Mouse (Mus musculus) forebrain, embryonic 14.5 days (tissue): ENCODE measurements around the gene Zc3h10. TPM values are rescaled to one million over a fixed set of nuclear protein-coding genes. Genes with fewer than 3 reads are reported as not detected.
"Not testable (repeated sequence)": the region's sequence is repeated elsewhere in the genome, so short reads cannot be mapped to it uniquely, and the experiment has no call there.

Experiments
- ATAC-seq: fragments of 200-750 bp; cut with Nextera tagmentation; 2 replicates; pipeline ENCODE4 v1.8.0; 2017; ENCODE audit warnings: mild to moderate bottlenecking, moderate library complexity
- DNase-seq: peaks from one replicate; pipeline ENCODE4 v3.0.0-alpha.2; 2015; ENCODE audit warnings: low spot score
- H3K27ac ChIP-seq: fragments of 300-500 bp; sonication (generic); 2 replicates; pipeline ENCODE4 v1.5.1; 2014; ENCODE audit warnings: low read depth, mild to moderate bottlenecking, control low read depth, low read length, moderate library complexity
- H3K27me3 ChIP-seq: fragments of 300-500 bp; sonication (generic); replicated peaks from 2 replicates; pipeline ENCODE4 v1.6.1; 2014; ENCODE audit warnings: low read length, control low read depth, mixed read lengths; ENCODE audit not compliant: control insufficient read depth, insufficient read depth
- H3K36me3 ChIP-seq: fragments of 300-500 bp; sonication (generic); 2 replicates; pipeline ENCODE4 v1.6.1; 2014; ENCODE audit warnings: low read length, control low read depth; ENCODE audit not compliant: control insufficient read depth, insufficient read depth
- H3K4me1 ChIP-seq: fragments of 300-500 bp; sonication (generic); 2 replicates; pipeline ENCODE4 v1.6.1; 2014; ENCODE audit warnings: antibody characterized with exemption, low read length, control low read depth; ENCODE audit not compliant: control insufficient read depth, insufficient read depth
- H3K4me2 ChIP-seq: fragments of 300-500 bp; sonication (generic); 2 replicates; pipeline ENCODE4 v1.6.1; 2014; ENCODE audit warnings: mild to moderate bottlenecking, control low read depth, low read length
- H3K4me3 ChIP-seq: fragments of 300-500 bp; sonication (generic); 2 replicates; pipeline ENCODE4 v1.5.1; 2014; ENCODE audit warnings: low read depth, low read length, control low read depth
- H3K9ac ChIP-seq: fragments of 300-500 bp; sonication (generic); 2 replicates; pipeline ENCODE4 v1.6.1; 2014; ENCODE audit warnings: mild to moderate bottlenecking, low read length, control low read depth, moderate library complexity
- H3K9me3 ChIP-seq: fragments of 300-500 bp; sonication (generic); replicated peaks from 2 replicates; pipeline ENCODE4 v1.6.1; 2016; ENCODE audit warnings: low read length, control low read depth, mixed read lengths; ENCODE audit not compliant: control insufficient read depth
- WGBS: fragments of 180-500 bp; shearing (Covaris S2); extraction: QIAGEN DNeasy Blood & Tissue Kit; methylation state at CpG from one replicate; pipeline ENCODE4 v1.1.7; 2014; 5-methylcytosine and 5-hydroxymethylcytosine counted together
- polyA plus RNA-seq: library from polyadenylated mRNA; unstranded; fragments of >200 nt; fragmentation: Nextera tagmentation; extraction: Ambion mirVana; gene quantifications from 2 replicates; pipeline ENCODE4 v1.2.1, GENCODE M21; 2014

Gene Zc3h10
- polyA plus RNA-seq, 1 experiment from 2014 or later = 16.2 TPM

DNA sequence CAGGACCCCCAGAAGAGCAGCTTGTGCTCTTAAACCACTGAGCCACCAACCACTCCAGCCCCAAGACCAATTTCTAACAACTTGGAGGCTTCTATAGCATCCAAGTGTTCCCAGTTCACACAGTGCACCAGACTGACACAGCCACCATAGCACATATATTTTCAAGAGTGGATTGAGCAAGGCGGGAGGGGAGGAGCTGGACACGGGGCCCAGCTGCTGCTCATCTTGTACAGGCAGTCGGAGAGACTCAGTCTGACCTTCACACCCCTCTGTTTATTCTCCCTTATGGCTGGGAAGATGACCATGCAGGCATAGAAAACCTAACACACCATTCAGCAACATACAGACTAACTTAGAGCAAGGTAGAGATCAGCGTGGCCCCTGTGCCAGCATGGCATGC is 37.7 kb downstream of the Zc3h10 start:
- Histone ChIP-seq H3K27me3 (no peaks in the 10 kb centered on the region), H3K9me3 (no peaks in the 10 kb centered on the region), H3K27ac (no peak overlapping the region), H3K4me1 (no peaks in the 10 kb centered on the region), H3K9ac (no peak overlapping the region), H3K36me3 (peaks cover 4% of the 10 kb centered on the region; the same call in 1 of the 2 replicates), H3K4me2 (no peak overlapping the region), H3K4me3 (no peak overlapping the region)
- ATAC-seq (no peak), DNase-seq (no peak)
- WGBS = 87% methylated on average over 4 of the region's 4 CpGs

DNA sequence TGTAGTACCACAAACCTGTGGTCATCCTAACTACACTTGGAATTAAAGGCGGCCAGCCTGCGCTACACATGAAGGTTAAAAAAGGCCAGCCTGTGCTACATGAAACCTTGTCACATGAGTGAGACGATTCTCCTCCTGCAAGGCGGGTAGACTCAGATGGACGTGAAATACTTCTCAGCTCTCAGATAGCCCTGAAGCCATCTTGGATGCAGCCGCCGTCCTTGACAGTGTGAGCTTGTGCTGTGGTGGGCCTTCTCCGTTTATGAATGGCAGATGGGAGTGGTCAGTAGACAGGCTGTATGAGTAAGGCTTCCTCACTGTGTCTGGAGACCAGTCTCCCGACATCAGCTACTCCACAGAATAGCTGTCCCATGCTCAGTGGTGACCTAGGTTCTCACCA is 38.4 kb downstream of the Zc3h10 start:
- ATAC-seq (no peak), DNase-seq (no peak)

DNA sequence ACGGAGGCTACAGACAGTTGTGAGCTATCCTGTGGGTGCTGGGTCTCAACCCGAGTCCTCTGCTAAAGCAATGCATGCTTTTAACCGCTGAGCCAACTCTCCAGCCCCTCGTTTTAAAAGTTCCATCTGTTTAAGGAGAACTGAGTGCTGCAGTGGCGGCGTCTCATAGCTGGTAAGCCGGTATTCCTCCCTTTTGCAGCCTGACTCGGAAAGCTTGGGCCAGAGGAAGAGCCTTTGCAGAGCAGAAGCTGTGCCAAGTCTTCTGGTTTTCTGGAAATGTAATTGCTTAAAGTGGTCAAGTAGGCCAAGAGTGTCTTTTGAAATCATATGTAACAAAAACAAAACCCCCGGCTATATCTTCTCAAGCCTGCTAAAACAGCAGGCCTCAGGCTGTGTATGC is 39.3 kb downstream of the Zc3h10 start:
- WGBS = 83% methylated on average over 9 of the region's 9 CpGs
- no peak overlapping the region for H3K4me3 ChIP-seq
- H3K27me3 ChIP-seq = no peaks in the 10 kb centered on the region
- ATAC-seq = no peak
- no peak overlapping the region for H3K4me2 ChIP-seq
- no peaks in the 10 kb centered on the region for H3K9me3 ChIP-seq
- no peak overlapping the region for H3K27ac ChIP-seq
- no peaks in the 10 kb centered on the region for H3K36me3 ChIP-seq
- no peak overlapping the region for H3K9ac ChIP-seq
- no peak for DNase-seq
- H3K4me1 ChIP-seq = no peaks in the 10 kb centered on the region

More for the DNA sequence above, 38.4 kb downstream of the Zc3h10 start:
- no peak overlapping the region for H3K4me3 ChIP-seq
- H3K4me1 ChIP-seq = no peaks in the 10 kb centered on the region
- no peaks in the 10 kb centered on the region for H3K27me3 ChIP-seq
- H3K27ac ChIP-seq = no peak overlapping the region
- peaks cover 4% of the 10 kb centered on the region; the same call in 1 of the 2 replicates for H3K36me3 ChIP-seq
- 93% methylated on average over 9 of the region's 9 CpGs for WGBS
- H3K9me3 ChIP-seq = no peaks in the 10 kb centered on the region
- no peak overlapping the region for H3K4me2 ChIP-seq
- H3K9ac ChIP-seq = no peak overlapping the region

DNA sequence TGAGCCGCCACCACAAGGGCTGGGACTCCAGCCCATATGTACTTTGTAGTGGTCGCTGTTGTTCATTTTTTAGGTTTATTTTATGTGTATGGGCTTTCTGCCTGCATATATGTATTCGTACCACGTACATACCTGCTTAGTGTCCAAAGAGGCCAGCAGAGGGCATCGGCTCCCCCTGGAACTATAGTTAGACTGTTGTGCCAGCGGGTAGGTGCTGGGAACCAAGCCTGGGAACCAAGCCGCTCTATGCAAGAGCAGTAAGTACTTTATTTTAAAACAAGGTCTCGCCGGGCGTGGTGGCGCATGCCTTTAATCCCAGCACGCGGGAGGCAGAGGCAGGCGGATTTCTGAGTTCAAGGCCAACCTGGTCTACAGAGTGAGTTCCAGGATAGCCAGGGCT is 41.6 kb downstream of the Zc3h10 start:
- WGBS = 93% methylated on average over 14 of the region's 14 CpGs

DNA sequence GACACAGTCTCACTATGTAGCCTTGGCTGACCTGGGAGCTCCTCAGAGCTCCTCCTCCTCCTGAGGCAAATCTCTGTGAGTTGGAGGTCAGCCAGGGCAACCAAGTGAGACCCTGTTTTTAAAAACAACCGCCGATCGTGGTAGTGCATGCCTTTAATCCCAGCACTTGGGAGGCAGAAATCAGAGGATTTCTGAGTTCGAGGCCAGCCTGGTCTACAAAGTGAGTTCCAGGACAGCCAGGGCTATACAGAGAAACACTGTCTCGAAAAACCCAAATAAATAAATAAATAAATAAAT is 42.3 kb downstream of the Zc3h10 start:
- H3K36me3 ChIP-seq, H3K4me3 ChIP-seq, H3K9ac ChIP-seq, H3K27me3 ChIP-seq, H3K4me1 ChIP-seq, H3K9me3 ChIP-seq, DNase-seq, ATAC-seq, H3K27ac ChIP-seq, H3K4me2 ChIP-seq: not testable (repeated sequence)
- WGBS = 91% methylated on average over 5 of the region's 5 CpGs

More for the DNA sequence above, 41.6 kb downstream of the Zc3h10 start:
- no peak overlapping the region for H3K27ac ChIP-seq
- H3K9me3 ChIP-seq = no peaks in the 10 kb centered on the region
- H3K27me3 ChIP-seq = no peaks in the 10 kb centered on the region
- H3K36me3 ChIP-seq = 0 out of 2 replicates have a peak, but pooled peaks cover 3% of the 10 kb centered on the region
- DNase-seq (no peak), ATAC-seq (no peak)
- no peak overlapping the region for H3K9ac ChIP-seq
- no peak overlapping the region for H3K4me2 ChIP-seq
- H3K4me1 ChIP-seq = no peaks in the 10 kb centered on the region
- H3K4me3 ChIP-seq = no peak overlapping the region

DNA sequence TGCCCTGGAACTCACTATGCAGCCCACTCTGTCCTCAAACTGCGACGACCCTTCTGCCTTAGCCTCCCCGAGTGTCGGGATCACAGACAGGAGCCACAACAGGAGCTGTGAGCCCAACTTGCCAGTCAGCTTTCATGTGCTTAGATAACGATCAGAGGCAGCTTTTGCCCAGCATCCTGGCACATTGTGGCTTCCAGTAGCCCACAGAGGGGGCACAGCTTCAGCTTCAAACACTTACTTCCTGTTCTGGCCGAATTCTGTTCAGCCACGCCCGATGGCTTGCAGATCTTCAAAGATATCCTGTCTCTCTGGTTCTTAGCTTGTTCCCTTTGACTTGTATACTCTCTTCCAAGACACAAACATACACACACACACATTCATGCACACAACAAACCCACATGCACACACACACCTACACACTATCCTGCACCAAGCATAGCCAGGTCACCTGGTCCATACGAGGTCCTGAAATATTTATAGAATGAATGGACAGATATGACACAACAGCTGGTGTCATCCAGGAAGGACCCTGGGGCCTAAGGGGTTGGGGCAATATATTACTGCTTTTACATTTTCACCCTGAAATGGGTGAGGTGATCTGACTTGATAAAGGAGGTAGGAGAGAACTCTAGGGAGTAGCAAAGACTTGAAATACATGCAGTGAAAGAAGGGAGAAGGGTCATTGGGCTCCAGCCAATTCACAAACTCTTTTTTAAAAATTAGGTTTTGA is 42.8 kb downstream of the Zc3h10 start:
- WGBS = 83% methylated on average over 9 of the region's 9 CpGs
- no peak overlapping the region for H3K9ac ChIP-seq

DNA sequence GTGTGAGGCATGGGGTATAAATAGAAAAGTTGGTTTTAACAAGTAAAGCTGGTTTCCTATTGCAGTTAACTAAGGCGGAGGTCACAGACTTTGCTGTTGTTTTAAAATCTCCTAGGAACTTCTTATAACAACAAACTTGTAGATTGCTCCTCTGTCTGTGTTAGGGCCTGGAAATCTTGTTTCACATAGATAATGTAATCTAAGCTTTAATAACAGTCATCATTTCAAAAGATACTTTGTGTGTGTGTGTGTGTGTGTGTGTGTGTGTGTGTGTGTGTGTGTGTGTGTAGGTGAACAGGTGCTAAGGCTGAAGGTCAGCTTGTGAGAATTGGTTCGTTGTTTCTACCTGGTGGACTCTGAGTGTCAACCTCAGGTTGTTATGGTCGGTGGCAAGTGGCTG is 43.6 kb downstream of the Zc3h10 start:
- Histone ChIP-seq H3K4me2 (no peak overlapping the region), H3K9me3 (no peaks in the 10 kb centered on the region), H3K27me3 (no peaks in the 10 kb centered on the region), H3K9ac (no peak overlapping the region), H3K36me3 (0 out of 2 replicates have a peak, but pooled peaks cover 3% of the 10 kb centered on the region), H3K4me3 (no peak overlapping the region), H3K4me1 (no peaks in the 10 kb centered on the region; the same call in 1 of the 2 replicates), H3K27ac (no peak overlapping the region)
- 89% methylated on average over 3 of the region's 3 CpGs for WGBS
- DNase-seq (no peak), ATAC-seq (no peak)

More for the DNA sequence above, 42.8 kb downstream of the Zc3h10 start:
- DNase-seq (no peak), ATAC-seq (no peak)
- H3K9me3 ChIP-seq = no peaks in the 10 kb centered on the region
- H3K4me1 ChIP-seq = no peaks in the 10 kb centered on the region
- no peak overlapping the region for H3K27ac ChIP-seq
- H3K4me2 ChIP-seq = no peak overlapping the region
- H3K4me3 ChIP-seq = no peak overlapping the region
- 0 out of 2 replicates have a peak, but pooled peaks cover 3% of the 10 kb centered on the region for H3K36me3 ChIP-seq
- H3K27me3 ChIP-seq = no peaks in the 10 kb centered on the region

DNA sequence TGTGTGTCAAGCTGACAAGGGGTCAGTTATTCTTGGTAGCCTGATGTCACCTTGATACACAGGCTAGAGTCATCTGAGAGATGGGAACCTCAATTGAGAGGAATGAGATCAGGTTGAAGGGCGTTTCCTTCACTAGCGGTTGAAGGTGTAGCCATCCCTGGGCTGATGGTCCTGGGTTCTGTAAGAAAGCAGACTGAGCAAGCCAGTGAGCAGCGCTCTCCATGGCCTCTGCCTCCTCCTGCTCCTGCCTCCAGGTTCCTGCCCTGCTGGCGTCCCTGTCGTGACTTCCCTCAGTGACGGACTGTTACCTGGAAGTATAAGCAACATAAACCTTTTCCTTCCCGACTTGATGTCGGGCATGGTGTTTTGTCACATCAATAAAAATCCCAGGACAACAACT is 44.0 kb downstream of the Zc3h10 start:
- Histone ChIP-seq H3K9me3 (no peaks in the 10 kb centered on the region), H3K4me3 (no peak overlapping the region), H3K27me3 (no peaks in the 10 kb centered on the region), H3K36me3 (0 out of 2 replicates have a peak, but pooled peaks cover 3% of the 10 kb centered on the region), H3K27ac (no peak overlapping the region), H3K4me2 (no peak overlapping the region), H3K4me1 (no peaks in the 10 kb centered on the region; the same call in 1 of the 2 replicates), H3K9ac (no peak overlapping the region)
- WGBS = 73% methylated on average over 8 of the region's 8 CpGs
- DNase-seq (no peak), ATAC-seq (no peak)

DNA sequence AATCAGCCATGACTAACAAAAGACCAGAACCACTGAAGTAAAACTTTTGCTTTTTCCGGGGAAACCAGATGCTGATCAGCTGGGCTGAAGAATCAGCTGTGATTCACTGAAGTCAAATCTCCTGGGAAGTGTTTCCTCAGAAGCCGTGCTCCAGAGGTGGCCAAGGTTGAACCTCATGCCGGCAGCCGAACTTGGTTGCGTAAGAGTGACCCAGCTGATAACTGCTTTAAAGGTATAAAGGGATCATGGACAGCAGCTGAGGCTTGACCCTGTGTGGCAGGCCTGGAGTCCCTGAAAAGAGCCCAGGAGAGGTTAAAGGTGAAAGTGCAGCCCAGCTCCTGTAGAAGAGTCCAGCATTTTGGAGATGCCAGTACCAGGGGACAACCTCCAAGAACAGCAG is 45.2 kb downstream of the Zc3h10 start:
- Histone ChIP-seq H3K9ac (no peak overlapping the region), H3K4me3 (no peak overlapping the region), H3K4me1 (no peaks in the 10 kb centered on the region; the same call in 1 of the 2 replicates), H3K36me3 (0 out of 2 replicates have a peak, but pooled peaks cover 3% of the 10 kb centered on the region), H3K9me3 (no peaks in the 10 kb centered on the region), H3K27me3 (no peaks in the 10 kb centered on the region), H3K4me2 (no peak overlapping the region), H3K27ac (no peak overlapping the region)
- ATAC-seq (no peak), DNase-seq (no peak)
- 77% methylated on average over 5 of the region's 5 CpGs for WGBS
